Mouse (Mus musculus) CH12.LX (cell line): ENCODE measurements at regions not wholly inside any gene's neighbourhood (a gene's known extent, or its start where the extent isn't known, plus 50 kb on each side); places are given as distances from the start of the nearest gene placed in this dataset.

Experiments used
- DNase-seq: peaks from one replicate; pipeline ENCODE4 v3.0.0-alpha.2; 2013; ENCODE audit errors: extremely low read depth
- H3K27ac ChIP-seq: 2 replicates; pipeline ENCODE4 v1.5.1; 2012; ENCODE audit warnings: low read depth, mild to moderate bottlenecking, control low read depth, moderate library complexity; ENCODE audit not compliant: insufficient read depth
- H3K27me3 ChIP-seq: replicated peaks from 2 replicates; pipeline ENCODE3; 2012; ENCODE audit warnings: inconsistent platforms
- H3K36me3 ChIP-seq, 2 experiments: replicated peaks in 1 of 2; 2 replicates each; pipeline versions ENCODE3 to v1.6.1; 2012; ENCODE audit warnings: inconsistent platforms in 1 of 2, low read length in 1 of 2, mild to moderate bottlenecking in 1 of 2, mixed read lengths in 1 of 2, moderate library complexity in 1 of 2; ENCODE audit not compliant: control insufficient read depth in 1 of 2, insufficient read depth in 1 of 2
- H3K4me1 ChIP-seq, 2 experiments: 2 replicates each; pipeline ENCODE4 v1.6.1; 2012; ENCODE audit warnings: inconsistent platforms in 1 of 2, moderate library complexity in 1 of 2; ENCODE audit not compliant: insufficient read depth in 2 of 2, control insufficient read depth in 1 of 2
- H3K4me2 ChIP-seq: 2 replicates; pipeline ENCODE4 v1.6.1; 2012; ENCODE audit warnings: low read depth, mild to moderate bottlenecking, control low read depth; ENCODE audit not compliant: poor library complexity, insufficient read depth, severe bottlenecking
- H3K4me3 ChIP-seq, 3 experiments: fragments of 150-350 bp in 1 of 3; sonication (generic) in 1 of 3; replicated peaks in 1 of 3; 2 replicates each; pipeline versions ENCODE3 to v1.5.1; 2011 to 2012; ENCODE audit warnings: low read depth in 2 of 3, low read length in 2 of 3, mild to moderate bottlenecking in 2 of 3, moderate library complexity in 2 of 3, control low read depth in 1 of 3, improper control_type of control experiment in 1 of 3, inconsistent platforms in 1 of 3, mixed read lengths in 1 of 3; ENCODE audit not compliant: poor library complexity in 1 of 3
- H3K79me2 ChIP-seq: replicated peaks from 2 replicates; pipeline ENCODE4 v1.6.1; 2012; ENCODE audit warnings: mild to moderate bottlenecking, moderate library complexity; ENCODE audit not compliant: control insufficient read depth, poor library complexity, insufficient read depth, severe bottlenecking; ENCODE audit errors: extremely low read depth
- H3K9ac ChIP-seq: 2 replicates; pipeline ENCODE4 v1.6.1; 2012; ENCODE audit warnings: low read depth, mild to moderate bottlenecking, control low read depth, moderate library complexity; ENCODE audit not compliant: insufficient read depth
- H3K9me3 ChIP-seq: replicated peaks from 2 replicates; pipeline ENCODE3; 2012; ENCODE audit warnings: low read length, inconsistent platforms, mixed read lengths
- CHD2 ChIP-seq: IDR thresholded peaks from 2 replicates; pipeline ENCODE4 v1.6.1; 2011; ENCODE audit warnings: low read length, improper control_type of control experiment
- CTCF ChIP-seq, 2 experiments: IDR thresholded peaks in 1 of 2; conservative IDR thresholded peaks in 1 of 2; 2 replicates each; pipeline ENCODE4 v1.5.1; 2011 to 2012; ENCODE audit warnings: low read depth in 2 of 2, low read length in 2 of 2, improper control_type of control experiment in 1 of 2, inconsistent platforms in 1 of 2, mild to moderate bottlenecking in 1 of 2, moderate library complexity in 1 of 2
- E2F4 ChIP-seq: IDR thresholded peaks from 2 replicates; pipeline ENCODE4 v1.6.1; 2011; ENCODE audit warnings: low read depth, low read length, improper control_type of control experiment; ENCODE audit not compliant: insufficient replicate concordance
- ELF1 ChIP-seq: IDR thresholded peaks from 2 replicates; pipeline ENCODE4 v1.6.1; 2014; ENCODE audit warnings: low read depth, mild to moderate bottlenecking, inconsistent platforms, low read length, improper control_type of control experiment
- ETS1 ChIP-seq: conservative IDR thresholded peaks from 2 replicates; pipeline ENCODE4 v1.6.1; 2012; ENCODE audit warnings: low read depth, mild to moderate bottlenecking, inconsistent platforms, low read length, improper control_type of control experiment, moderate library complexity
- GABPA ChIP-seq: IDR thresholded peaks from 2 replicates; pipeline ENCODE4 v1.6.1; 2012; ENCODE audit warnings: low read depth, low read length, improper control_type of control experiment, inconsistent platforms; ENCODE audit not compliant: insufficient replicate concordance
- HCFC1 ChIP-seq: IDR thresholded peaks from 2 replicates; pipeline ENCODE4 v1.6.1; 2012; ENCODE audit warnings: low read depth, mild to moderate bottlenecking, inconsistent platforms, low read length, improper control_type of control experiment
- IRF4 ChIP-seq: IDR thresholded peaks from 2 replicates; pipeline ENCODE4 v1.6.1; 2014; ENCODE audit warnings: low read depth, mild to moderate bottlenecking, inconsistent platforms, low read length, improper control_type of control experiment
- JUND ChIP-seq: conservative IDR thresholded peaks from 2 replicates; pipeline ENCODE4 v1.6.1; 2011; ENCODE audit warnings: low read depth, low read length, improper control_type of control experiment
- KAT2A ChIP-seq: IDR thresholded peaks from 2 replicates; pipeline ENCODE4 v1.6.1; 2012; ENCODE audit warnings: low read length, improper control_type of control experiment, inconsistent platforms; ENCODE audit not compliant: insufficient replicate concordance
- MAFK ChIP-seq: IDR thresholded peaks from 2 replicates; pipeline ENCODE4 v1.6.1; 2011; ENCODE audit warnings: low read length, improper control_type of control experiment; ENCODE audit not compliant: insufficient replicate concordance
- MAX ChIP-seq: IDR thresholded peaks from 2 replicates; pipeline ENCODE4 v1.6.1; 2011; ENCODE audit warnings: low read length, improper control_type of control experiment
- MEF2A ChIP-seq: IDR thresholded peaks from 2 replicates; pipeline ENCODE4 v1.6.1; 2014; ENCODE audit warnings: low read depth, mild to moderate bottlenecking, inconsistent platforms, low read length, improper control_type of control experiment, borderline replicate concordance
- MXI1 ChIP-seq: IDR thresholded peaks from 2 replicates; pipeline ENCODE4 v1.6.1; 2011; ENCODE audit warnings: mild to moderate bottlenecking, low read depth, low read length, improper control_type of control experiment
- MYC ChIP-seq: IDR thresholded peaks from 2 replicates; pipeline ENCODE4 v1.6.1; 2011; ENCODE audit warnings: low read depth, mild to moderate bottlenecking, improper control_type of control experiment, low read length
- NRF1 ChIP-seq: IDR thresholded peaks from 2 replicates; pipeline ENCODE4 v1.6.1; 2014; ENCODE audit warnings: low read depth, mild to moderate bottlenecking, inconsistent platforms, low read length, improper control_type of control experiment, moderate library complexity
- POLR2A ChIP-seq: IDR thresholded peaks from 2 replicates; pipeline ENCODE4 v1.6.1; 2011; ENCODE audit warnings: low read depth, mild to moderate bottlenecking, improper control_type of control experiment, low read length
- RAD21 ChIP-seq: IDR thresholded peaks from 2 replicates; pipeline ENCODE4 v1.6.1; 2011; ENCODE audit warnings: low read depth, mild to moderate bottlenecking, low read length, improper control_type of control experiment, moderate library complexity
- SIN3A ChIP-seq: IDR thresholded peaks from 2 replicates; pipeline ENCODE4 v1.6.1; 2012; ENCODE audit warnings: low read length, improper control_type of control experiment, inconsistent platforms
- SMC3 ChIP-seq: IDR thresholded peaks from 2 replicates; pipeline ENCODE4 v1.6.1; 2011; ENCODE audit warnings: low read depth, low read length, improper control_type of control experiment
- TBP ChIP-seq: conservative IDR thresholded peaks from 2 replicates; pipeline ENCODE4 v1.6.1; 2011; ENCODE audit warnings: low read depth, low read length, improper control_type of control experiment
- UBTF ChIP-seq: IDR thresholded peaks from 2 replicates; pipeline ENCODE4 v1.6.1; 2012; ENCODE audit warnings: low read depth, mild to moderate bottlenecking, inconsistent platforms, low read length, improper control_type of control experiment, moderate library complexity
- ZC3H11A ChIP-seq: IDR thresholded peaks from 2 replicates; pipeline ENCODE4 v1.6.1; 2012; ENCODE audit warnings: low read depth, mild to moderate bottlenecking, inconsistent platforms, low read length, improper control_type of control experiment
- ZMIZ1 ChIP-seq: IDR thresholded peaks from 2 replicates; pipeline ENCODE4 v1.6.1; 2012; ENCODE audit warnings: low read depth, mild to moderate bottlenecking, inconsistent platforms, low read length, improper control_type of control experiment
- ZNF384 ChIP-seq: IDR thresholded peaks from 2 replicates; pipeline ENCODE4 v1.6.1; 2012; ENCODE audit warnings: low read depth, low read length, improper control_type of control experiment, inconsistent platforms
- dilution Hi-C: fragments of 300-500 bp; cut with MboI; formaldehyde crosslinking; loops from 2 replicates; pipeline ENCODE4 v1.14.3; 2020; ENCODE audit warnings: low sequenced_read_pairs; ENCODE audit not compliant: extremely low pct_unique_long_range_greater_than_20kb, extremely low pct_ligation_motif_present
- in situ Hi-C: fragments of 300-500 bp; cut with MboI; formaldehyde crosslinking; loops from 3 replicates; pipeline ENCODE4 v1.14.3; 2019; ENCODE audit warnings: low sequenced_read_pairs, low pct_ligation_motif_present, low pct_unique_long_range_greater_than_20kb, mixed read lengths

- TF ChIP-seq CHD2 (no peak), MAFK (peak; percentile 69; the same call in 1 of the 2 replicates), RAD21 (no peak), ZMIZ1 (no peak), UBTF (no peak), NRF1 (no peak)
- TF ChIP-seq, all 38 proteins: peak for 1
- no peaks in the 10 kb centered on the region for H3K4me1 ChIP-seq
- no peaks in the 10 kb centered on the region for H3K79me2 ChIP-seq
- peaks cover 5% of the 10 kb centered on the region for H3K9me3 ChIP-seq
- no peak for DNase-seq
- H3K4me2 ChIP-seq = no peak overlapping the region
- H3K4me3 ChIP-seq = no peak overlapping the region
- no peaks in the 10 kb centered on the region for H3K27me3 ChIP-seq
- dilution Hi-C loops (no loop called here), in situ Hi-C loops (no loop called here)
- H3K9ac ChIP-seq = no peak overlapping the region
- no peak overlapping the region for H3K27ac ChIP-seq
- no peaks in the 10 kb centered on the region for H3K36me3 ChIP-seq
These were observed 365.5 kb downstream of the Dcdc2c start for GRCm38 (mm10) chr12:28186695-28187094.

- peak; percentile 21 for DNase-seq
- H3K36me3 ChIP-seq = no peaks in the 10 kb centered on the region
- in situ Hi-C loops = no loop called here
These were observed 370.9 kb downstream of the Dcdc2c start for GRCm38 (mm10) chr12:28181265-28181664.

GRCm38 (mm10) chr12:28176016-28176415, 376.2 kb downstream of the Dcdc2c start:
- H3K79me2 ChIP-seq = no peaks in the 10 kb centered on the region
- in situ Hi-C loops = no loop called here
- H3K36me3 ChIP-seq = no peaks in the 10 kb centered on the region
- dilution Hi-C loops = no loop called here
- DNase-seq = no peak
- no peaks in the 10 kb centered on the region for H3K9me3 ChIP-seq
- no peak overlapping the region for H3K27ac ChIP-seq
- H3K9ac ChIP-seq = no peak overlapping the region
- H3K4me3 ChIP-seq = no peak overlapping the region
- no peak overlapping the region for H3K4me2 ChIP-seq
- no peaks in the 10 kb centered on the region for H3K4me1 ChIP-seq
- no peak for TF ChIP-seq GABPA
- no peak for TF ChIP-seq MAX
- no peak for TF ChIP-seq ETS1
- no peak for TF ChIP-seq ZC3H11A
- TF ChIP-seq E2F4 = no peak
- TF ChIP-seq TBP = no peak
- TF ChIP-seq SIN3A = no peak
- no peak for TF ChIP-seq MEF2A
- TF ChIP-seq MYC = no peak
- TF ChIP-seq NRF1 = no peak
- TF ChIP-seq ZNF384 = no peak
- TF ChIP-seq IRF4 = no peak
- no peak for TF ChIP-seq KAT2A
- no peak for TF ChIP-seq HCFC1
- no peak for TF ChIP-seq ELF1
- no peak for TF ChIP-seq JUND
- TF ChIP-seq RAD21 = no peak
- TF ChIP-seq UBTF = no peak
- no peak for TF ChIP-seq CTCF (conservative IDR thresholded peaks at IDR 0.05 in 1 of 2, IDR thresholded peaks at IDR 0.05 in 1 of 2; ENCODE audit: low read depth in 2 of 2, low read length in 2 of 2)
- no peaks in the 10 kb centered on the region for H3K27me3 ChIP-seq

More at GRCm38 (mm10) chr12:28181265-28181664, 370.9 kb downstream of the Dcdc2c start:
- no peak overlapping the region for H3K27ac ChIP-seq
- H3K27me3 ChIP-seq = no peaks in the 10 kb centered on the region
- no peak overlapping the region for H3K4me2 ChIP-seq
- H3K4me1 ChIP-seq = no peaks in the 10 kb centered on the region
- no peak overlapping the region for H3K9ac ChIP-seq
- TF ChIP-seq ETS1 = no peak
- TF ChIP-seq CTCF (conservative IDR thresholded peaks at IDR 0.05 in 1 of 2, IDR thresholded peaks at IDR 0.05 in 1 of 2; ENCODE audit: low read depth in 2 of 2, low read length in 2 of 2) = peak; percentile 23 to 24; a peak in 2 of 4 replicates
- no peak for TF ChIP-seq JUND
- peak; percentile 15 for TF ChIP-seq RAD21
- TF ChIP-seq MXI1 = no peak
- TF ChIP-seq SMC3 = no peak
- no peak for TF ChIP-seq POLR2A
- no peaks in the 10 kb centered on the region for H3K9me3 ChIP-seq
- H3K4me3 ChIP-seq = no peak overlapping the region
- H3K79me2 ChIP-seq = no peaks in the 10 kb centered on the region
- dilution Hi-C loops = no loop called here
